Mouse (Mus musculus): ENCODE data around the gene Nelfb.
A peak's percentile ranks its signal among the peaks of the same experiment; 100 is the strongest.

Nelfb gene

DNA sequence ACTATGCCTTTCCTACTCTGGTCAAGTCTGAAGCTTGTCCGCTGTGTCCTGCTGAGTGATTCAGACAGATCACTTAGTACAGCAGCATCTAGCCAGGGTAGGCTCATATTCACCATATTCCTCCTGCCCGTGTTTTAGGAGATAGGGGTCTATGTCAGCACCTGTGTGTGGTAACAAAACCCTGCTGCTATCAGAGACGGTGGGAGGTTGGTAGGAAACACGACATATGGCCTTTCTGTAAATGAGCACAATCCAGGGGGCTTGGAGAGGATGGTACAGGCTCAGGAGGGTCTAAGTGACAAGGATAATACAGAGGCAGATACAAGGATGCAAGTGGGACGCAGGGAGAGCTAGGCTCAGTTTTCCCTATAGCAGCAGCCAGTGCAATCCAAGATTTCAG is 18.3 kb upstream of the Nelfb start:
- no peak for DNase-seq

DNA sequence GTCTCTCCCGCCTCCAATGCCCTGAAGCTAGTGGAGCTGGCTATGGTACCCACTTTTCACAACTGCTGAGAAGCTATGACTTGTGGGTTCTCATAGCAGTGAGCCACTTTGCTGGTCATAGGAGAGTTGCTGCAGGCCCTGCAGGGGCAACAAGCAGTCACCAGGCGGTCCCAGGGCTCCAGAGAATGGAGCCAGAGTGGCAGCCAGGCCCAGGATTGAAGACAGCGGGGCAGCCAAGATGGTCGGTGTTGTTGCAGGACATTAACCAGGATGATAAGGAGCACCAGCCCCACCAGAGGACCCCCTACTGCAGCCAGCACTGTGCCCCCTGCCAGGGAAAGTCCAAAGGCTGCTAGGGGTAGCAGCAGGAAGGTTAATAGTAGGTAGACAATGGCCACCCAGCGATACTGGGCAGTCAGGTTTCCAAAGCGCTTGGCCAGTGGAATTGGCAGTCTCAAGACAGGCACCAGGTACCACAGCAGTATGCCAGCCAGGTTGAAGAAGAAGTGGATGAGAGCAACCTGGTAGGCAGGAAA is 17.8 kb upstream of the Nelfb start:
- DNase-seq: no peak

- peak; percentile 91 for DNase-seq
Measured at GRCm38 (mm10) chr2:25228431-25228889, 17.2 kb upstream of the Nelfb start.

DNA sequence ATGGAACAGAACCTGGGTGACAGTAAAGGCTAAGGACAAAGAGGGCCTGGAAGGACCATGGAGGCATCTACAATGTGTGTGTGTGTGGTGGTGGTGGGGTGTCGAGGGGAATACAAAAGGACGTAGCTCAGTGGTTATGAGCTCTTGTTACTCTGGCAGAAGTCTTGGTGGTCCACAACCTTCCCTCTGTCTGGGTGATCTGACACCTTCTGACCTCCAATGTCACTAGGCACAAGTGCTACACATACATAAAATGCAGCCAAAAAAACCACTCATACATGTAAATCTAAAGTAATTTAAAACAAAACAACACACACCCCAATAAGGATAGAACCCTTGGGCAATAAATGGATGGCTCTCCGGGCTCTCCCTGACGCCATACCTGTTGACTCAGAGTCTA is 16.1 kb upstream of the Nelfb start:
- no peak for DNase-seq

- DNase-seq: no peak
Measured at GRCm38 (mm10) chr2:25226864-25227263, 15.6 kb upstream of the Nelfb start.

- no peak for DNase-seq
Measured at GRCm38 (mm10) chr2:25225811-25226379, 14.6 kb upstream of the Nelfb start.

DNA sequence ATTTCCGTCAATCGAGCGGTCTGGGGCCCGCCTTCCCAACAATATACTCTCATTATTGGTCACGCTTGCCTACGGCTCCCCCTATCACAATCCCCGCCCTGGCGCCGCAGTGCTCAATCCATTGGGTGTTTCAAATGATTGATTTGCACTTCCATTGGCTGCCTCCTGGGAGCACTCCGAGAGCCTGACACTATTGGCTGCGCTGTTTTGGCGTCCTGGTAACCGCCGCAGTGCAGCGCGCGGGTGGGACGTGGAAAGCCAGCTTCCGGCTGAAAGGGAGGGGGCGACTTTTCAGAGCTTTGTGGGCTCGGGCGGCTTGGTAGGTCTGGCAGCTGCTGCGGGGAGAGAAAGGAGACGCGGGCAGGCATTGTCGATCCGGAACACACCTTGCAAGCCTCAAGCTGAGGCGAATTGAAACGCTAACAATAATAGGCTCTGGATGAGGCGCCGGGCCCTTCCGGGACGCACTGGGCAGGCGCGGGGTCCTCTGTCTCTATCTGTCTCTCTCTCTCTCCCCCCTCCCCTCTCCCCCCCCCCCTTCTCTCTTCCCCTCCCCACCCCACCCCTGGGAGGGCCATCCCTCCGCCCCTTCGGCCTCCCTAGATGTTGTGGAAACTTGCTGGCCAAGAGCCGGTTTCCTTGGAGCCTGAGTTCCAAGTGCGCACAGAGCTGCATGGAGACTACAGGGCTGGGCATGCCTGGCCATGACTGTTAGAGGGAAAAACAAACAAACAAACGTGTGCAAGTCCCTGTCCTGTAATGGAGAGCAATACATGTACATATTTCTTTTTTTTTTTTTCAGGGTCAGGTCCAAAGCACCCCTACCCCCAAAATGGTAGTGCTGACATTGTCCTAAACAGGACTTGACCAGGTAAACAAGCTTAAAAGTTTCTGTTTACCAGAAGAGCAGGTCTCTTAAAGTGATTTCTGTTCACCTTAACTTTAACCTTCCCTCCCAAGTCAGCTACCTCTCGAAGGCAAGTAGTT is 13.8 kb upstream of the Nelfb start:
- peak; percentile 96 for DNase-seq

- DNase-seq: no peak
Measured at GRCm38 (mm10) chr2:25224492-25224765, 13.1 kb upstream of the Nelfb start, which contains the start of gene Tubb4b. Gene Tubb4b (minus strand): TSS chr2:25224702.

DNA sequence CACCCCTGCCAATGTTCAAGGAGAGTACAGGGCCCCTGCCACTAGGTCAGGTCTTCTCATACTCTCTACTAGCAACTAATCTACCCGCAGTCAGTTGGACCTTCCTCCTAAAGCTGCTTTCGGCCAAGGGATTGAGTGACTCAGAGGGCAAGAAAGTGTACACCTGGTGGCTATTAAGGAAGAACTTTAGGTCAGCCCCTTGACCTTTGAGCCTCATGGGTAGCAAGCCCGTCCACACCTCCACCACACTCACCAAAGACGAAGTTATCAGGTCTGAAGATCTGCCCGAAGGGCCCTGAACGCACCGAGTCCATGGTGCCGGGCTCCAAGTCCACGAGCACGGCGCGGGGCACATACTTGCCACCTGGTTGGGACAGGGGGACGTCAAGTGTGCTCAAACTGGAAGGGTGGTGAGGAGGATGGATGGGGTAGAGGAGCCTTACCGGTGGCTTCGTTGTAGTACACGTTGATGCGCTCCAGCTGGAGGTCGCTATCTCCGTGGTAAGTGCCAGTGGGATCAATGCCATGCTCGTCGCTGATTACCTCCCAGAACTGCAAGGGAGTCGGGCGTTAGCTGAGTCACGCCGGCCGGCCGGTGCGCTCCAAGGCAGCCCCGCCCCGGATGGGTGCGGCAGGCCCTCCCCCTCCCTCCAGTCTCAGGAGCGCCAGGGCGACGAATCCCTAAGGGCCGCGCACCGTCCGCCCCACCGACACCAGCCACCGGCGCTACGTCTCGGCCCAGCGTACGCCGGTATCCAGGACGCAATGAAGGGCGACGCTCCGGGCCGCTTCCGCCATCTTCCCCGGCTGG is 12.6 kb upstream of the Nelfb start:
- DNase-seq: peak; percentile 87

- DNase-seq: no peak
Measured at GRCm38 (mm10) chr2:25221331-25221772, 10.1 kb upstream of the Nelfb start.

- no peak for DNase-seq
Measured at GRCm38 (mm10) chr2:25218445-25218844, 7.2 kb upstream of the Nelfb start, which contains the start of gene Fam166a. Gene Fam166a (plus strand): TSS chr2:25218745.

DNA sequence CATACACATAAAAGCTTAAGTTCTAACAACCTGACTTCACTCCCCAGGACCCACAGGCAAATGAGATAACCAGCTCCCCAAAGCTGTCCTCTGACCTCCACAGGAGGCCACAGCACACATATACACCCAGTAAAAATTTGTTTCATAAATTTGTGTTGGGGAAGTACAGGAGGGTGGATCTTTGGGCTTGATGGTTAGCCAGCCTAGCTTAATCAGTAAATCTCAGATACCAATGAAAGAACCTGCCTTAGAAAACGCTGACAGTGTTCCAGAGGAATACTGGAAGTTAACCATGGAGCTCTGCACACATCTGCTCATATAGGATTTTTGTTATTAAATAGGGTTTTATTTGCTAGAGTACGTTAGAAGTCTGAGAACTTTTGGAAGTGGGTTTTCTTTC is 6.4 kb upstream of the Nelfb start:
- DNase-seq: no peak

GRCm38 (mm10) chr2:25214444-25214843 is 3.2 kb upstream of the Nelfb start, which contains the start of gene Stpg3:
Gene Stpg3 (minus strand): TSS chr2:25214637.
- DNase-seq: no peak

GRCm38 (mm10) chr2:25213266-25213865 is 2.1 kb upstream of the Nelfb start:
- DNase-seq: no peak

- no peak for DNase-seq
Measured at GRCm38 (mm10) chr2:25210686-25211085, 603 bp downstream of the Nelfb start.

DNA sequence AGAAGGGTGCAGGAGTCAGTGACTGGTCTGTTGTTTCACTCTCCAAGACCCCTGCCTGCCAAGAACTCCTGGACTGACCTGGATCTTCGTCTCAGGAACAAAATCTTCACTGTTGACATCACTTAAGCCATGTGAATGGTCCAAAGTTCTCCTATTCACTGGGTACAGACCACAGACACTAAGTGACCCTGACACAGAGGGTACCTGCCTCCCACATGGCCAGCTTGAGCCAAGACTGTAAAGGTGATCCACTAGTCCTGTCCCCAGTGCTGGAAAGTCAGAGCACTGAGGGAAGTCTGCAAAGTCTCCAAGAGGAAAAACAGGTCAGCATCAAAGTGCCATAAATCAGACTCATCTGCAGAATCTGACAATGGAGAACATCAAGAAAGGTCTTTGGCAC is 3.7 kb downstream of the Nelfb start:
- DNase-seq: no peak

DNA sequence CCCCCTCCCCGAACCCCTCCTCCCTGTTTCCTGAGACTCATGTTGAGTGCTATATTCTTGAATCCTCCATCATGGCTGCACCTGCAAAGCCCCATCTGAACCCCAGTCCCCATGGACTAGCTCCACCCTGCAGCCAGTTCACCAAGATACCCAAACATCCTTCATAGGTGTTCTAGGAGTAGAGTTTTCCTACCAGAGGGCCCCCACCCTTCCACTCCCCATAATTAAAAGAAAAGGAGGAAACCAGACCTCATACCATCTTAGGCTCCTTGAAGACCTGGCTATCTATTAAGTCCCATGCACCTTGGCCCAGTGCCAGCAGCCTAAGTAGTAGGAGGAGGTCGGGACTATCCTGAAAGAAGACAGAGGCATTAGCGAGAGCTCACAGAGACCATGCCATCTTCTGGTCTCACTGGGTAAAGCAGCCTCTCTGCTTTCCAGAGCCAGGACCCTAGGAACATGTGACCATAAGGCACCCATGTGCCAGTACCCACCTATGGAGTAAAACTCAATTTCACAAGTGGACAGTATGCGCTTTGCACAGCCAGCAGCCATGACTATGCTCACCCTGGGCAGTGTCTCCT is 7.6 kb downstream of the Nelfb start:
- peak; percentile 19 for DNase-seq

DNA sequence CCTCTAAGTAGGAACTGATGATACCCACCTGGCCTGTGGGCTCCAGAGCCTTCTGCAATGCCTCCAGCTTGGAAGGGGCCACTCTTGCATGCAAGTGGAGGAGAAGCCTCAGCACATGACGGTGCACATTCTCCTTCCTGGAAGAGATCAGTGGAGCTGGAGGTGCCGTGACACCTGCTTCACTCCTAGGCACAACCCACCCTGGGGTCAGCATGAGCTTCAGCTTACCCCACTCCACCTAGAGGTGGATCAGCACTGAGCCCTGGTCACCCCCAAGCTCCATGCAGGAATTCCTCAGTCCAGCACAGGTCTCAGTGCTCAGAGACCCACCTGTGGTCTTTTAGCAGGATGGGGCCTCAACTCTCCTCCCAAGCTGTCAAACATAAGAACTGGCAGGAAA is 10.7 kb downstream of the Nelfb start:
- DNase-seq: no peak

- no peak for DNase-seq
Measured at GRCm38 (mm10) chr2:25197946-25198345, 13.3 kb downstream of the Nelfb start.

DNA sequence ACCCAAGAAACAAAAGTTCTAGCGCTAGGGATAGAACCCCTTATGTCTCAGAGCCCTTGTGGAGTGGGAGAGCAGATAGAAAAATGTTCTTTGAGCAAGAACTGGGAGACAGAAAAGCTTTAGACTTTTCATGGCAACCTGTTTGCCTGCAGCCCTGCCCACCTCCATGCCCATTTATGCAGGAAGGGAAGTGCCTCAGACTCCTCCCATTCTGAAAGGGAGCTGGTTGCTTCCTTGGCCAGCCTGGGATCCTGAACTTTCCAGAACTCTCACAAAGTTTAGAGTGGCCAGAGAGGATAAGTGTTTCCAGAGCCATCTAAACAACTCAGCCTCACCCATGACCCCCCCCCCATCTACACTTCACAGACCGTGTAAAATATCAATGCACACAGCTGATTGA is 14.1 kb downstream of the Nelfb start:
- peak; percentile 24 for DNase-seq

DNA sequence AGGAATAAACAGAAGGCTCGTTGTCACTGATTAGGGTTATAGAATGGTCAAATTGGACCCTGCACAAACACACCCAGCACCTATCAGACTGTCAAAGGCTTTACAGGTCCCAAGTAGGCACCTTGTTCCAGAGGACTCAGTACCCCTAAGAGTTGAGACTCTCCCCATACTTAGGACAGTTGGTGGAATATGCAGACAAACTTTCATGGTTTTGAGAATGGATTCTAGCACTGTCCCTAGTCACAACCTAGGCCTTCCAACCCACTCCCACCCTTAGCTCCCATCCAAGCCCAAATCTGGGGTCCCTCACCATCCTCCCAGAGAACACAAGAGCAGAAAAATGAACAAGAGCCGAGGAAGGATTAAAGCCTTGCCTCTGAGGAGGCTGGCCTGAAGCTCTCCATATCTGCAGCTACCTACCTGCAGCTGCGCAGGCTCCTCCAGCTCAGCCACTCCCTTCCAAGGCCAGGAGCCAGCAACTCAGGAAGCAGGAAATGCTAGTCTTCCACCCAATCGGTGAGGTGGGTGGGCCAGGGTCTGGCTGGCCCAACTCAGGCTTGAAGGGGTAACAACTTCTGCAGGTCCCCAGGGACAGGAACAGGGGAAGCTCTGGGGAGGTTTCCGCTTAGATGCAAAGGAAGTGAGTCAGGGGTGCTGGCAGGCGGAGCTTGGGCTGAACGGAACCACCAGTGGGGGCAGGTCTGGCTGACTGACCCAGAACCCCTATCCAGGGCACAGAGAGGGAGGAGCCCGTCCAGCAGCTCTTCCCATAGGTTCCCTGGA is 14.9 kb downstream of the Nelfb start, which contains the start of gene Tor4a:
Gene Tor4a (minus strand): TSS at position 715 of the 783 bp plus-strand sequence.
- peak; percentile 79 for DNase-seq
